Mouse (Mus musculus): ENCODE data around the gene Ercc2. TPM values are rescaled to one million over a fixed set of nuclear protein-coding genes. Genes with fewer than 3 reads are reported as not detected.

Ercc2 gene
- total RNA-seq, 4 experiments from 2014 or later = 25.7 to 36.8 (median 31.0) TPM

Small RNAs within 50 kb of the gene (microRNA-seq; reads per million reads assigned to microRNA genes)
- gene Mir343 = 0 reads per million in 2 experiments

Other genes starting within 250 kb of the Ercc2 start
- gene Qpctl, start 232.7 kb upstream of the Ercc2 start, total RNA-seq (2022) = 10 to 100 TPM; 16.5 to 19.2 (median 18.6) TPM
- gene Snrpd2, start 232.3 kb upstream of the Ercc2 start, total RNA-seq (2022) = 10 to 100 TPM; 73.5 to 79.4 (median 76.1) TPM
- gene Gipr, start 215.9 kb upstream of the Ercc2 start, total RNA-seq (2022) = 1 to 10 TPM; 1.2 to 2.5 (median 1.5) TPM
- gene Eml2, start 205.6 kb upstream of the Ercc2 start, total RNA-seq (2022) = 100 to 1,000 TPM; 159 to 188 (median 167) TPM
- 1 to 10 TPM; 2.2 to 2.7 (median 2.5) TPM for gene Gpr4, start 169.5 kb upstream of the Ercc2 start, total RNA-seq (2022)
- 10 to 100 TPM; 40.2 to 46.7 (median 43.1) TPM for gene Opa3, start 153.7 kb upstream of the Ercc2 start, total RNA-seq (2022)
- gene Vasp, start 110.2 kb upstream of the Ercc2 start, total RNA-seq (2022) = 10 to 100 TPM; 13.6 to 16.9 (median 15.6) TPM
- gene Ppm1n, start 101.9 kb upstream of the Ercc2 start, total RNA-seq (2022) = under 1 TPM in 1 of 4 experiments, not detected in 3; 0.68 TPM
- gene Rtn2, start 99.4 kb upstream of the Ercc2 start, total RNA-seq (2022) = 100 to 1,000 TPM; 108 to 133 (median 114) TPM
- gene Fosb, start 72.0 kb upstream of the Ercc2 start, total RNA-seq (2022) = 10 to 100 TPM; 11.1 to 15.1 (median 13.8) TPM
- 10 to 100 TPM; 34.9 to 42.8 (median 38.6) TPM for gene Ercc1, start 37.2 kb upstream of the Ercc2 start, total RNA-seq (2022)
- 10 to 100 TPM; 16.3 to 20.4 (median 17.4) TPM for gene Cd3eap, start 22.5 kb upstream of the Ercc2 start, total RNA-seq (2022)
- gene Ppp1r13l, start 22.3 kb upstream of the Ercc2 start, total RNA-seq (2022) = 1 to 10 TPM; 3.9 to 7.7 (median 5.9) TPM
- 1 to 10 TPM; 4.5 to 5.9 (median 5.1) TPM for gene Klc3, start 22.1 kb downstream of the Ercc2 start, total RNA-seq (2022)
- 10 to 100 TPM in 1 of 4 experiments, 1 to 10 TPM in 2, not detected in 1; 3.1 to 12.8 (median 9.4) TPM for gene Ckm, start 22.8 kb downstream of the Ercc2 start, total RNA-seq (2022)
- 10 to 100 TPM; 70.4 to 80.3 (median 76.2) TPM for gene Mark4, start 76.8 kb downstream of the Ercc2 start, total RNA-seq (2022)
- 1 to 10 TPM in 1 of 4 experiments, under 1 TPM in 3; 0.59 to 1.1 (median 0.79) TPM for gene Exoc3l2, start 81.3 kb downstream of the Ercc2 start, total RNA-seq (2022)
- 1 to 10 TPM; 6.5 to 7.7 (median 7.1) TPM for gene Bloc1s3, start 126.4 kb downstream of the Ercc2 start, total RNA-seq (2022)
- 10 to 100 TPM; 19.0 to 25.5 (median 23.5) TPM for gene Trappc6a, start 126.4 kb downstream of the Ercc2 start, total RNA-seq (2022)
- 1 to 10 TPM in 2 of 4 experiments, under 1 TPM in 2; 0.83 to 1.7 (median 1.1) TPM for gene Nkpd1, start 135.8 kb downstream of the Ercc2 start, total RNA-seq (2022)
- 100 to 1,000 TPM; 118 to 134 (median 124) TPM for gene Ppp1r37, start 181.1 kb downstream of the Ercc2 start, total RNA-seq (2022)
- gene Zfp296, start 195.3 kb downstream of the Ercc2 start, total RNA-seq (2022) = 1 to 10 TPM; 1.6 to 1.9 (median 1.8) TPM
- gene Gemin7, start 195.6 kb downstream of the Ercc2 start, total RNA-seq (2022) = 10 to 100 TPM; 44.2 to 59.5 (median 51.3) TPM
- gene Clasrp, start 222.5 kb downstream of the Ercc2 start, total RNA-seq (2022) = 10 to 100 TPM; 74.8 to 89.4 (median 84.1) TPM
- gene Relb, start 247.4 kb downstream of the Ercc2 start, total RNA-seq (2022) = 1 to 10 TPM; 5.6 to 7.2 (median 6.4) TPM